Mouse (Mus musculus): ENCODE results near the gene Rab21. TPM values are rescaled to one million over a fixed set of nuclear protein-coding genes. Genes with fewer than 3 reads are reported as not detected.
A peak's percentile ranks its signal among the peaks of the same experiment; 100 is the strongest.

Gene Rab21
- polyA plus RNA-seq (2016; fragmentation: Nextera tagmentation; extraction: Ambion mirVana): 4.8 and 6.1 TPM in 2 replicates

GRCm38 (mm10) chr10:115315473-115316171 is at the start of gene Rab21:
TSS of gene Rab21 (minus strand) at chr10:115315594.
- peak; percentile 91 for ATAC-seq
- peak within 1 kb of the TSS; percentile 92 for H3K4me3 ChIP-seq
- peaks cover 46% of the 10 kb centered on the region for H3K4me1 ChIP-seq
- peak within 1 kb of the TSS; percentile 88 for H3K27ac ChIP-seq
- no peaks in the 10 kb centered on the region for H3K9me3 ChIP-seq (replicated peaks)
- H3K27me3 ChIP-seq (replicated peaks): no peaks in the 10 kb centered on the region
- H3K9ac ChIP-seq: peak within 1 kb of the TSS; percentile 90
- peak within 1 kb of the TSS; percentile 89 for H3K4me2 ChIP-seq
- H3K36me3 ChIP-seq: no peaks in the 10 kb centered on the region
- whole genome bisulfite sequencing (ENCODE audit: insufficient replicate concordance): under 1% methylated on average over 41 of the region's 48 CpGs

- Histone ChIP-seq H3K4me2 (peak overlapping the region; percentile 70), H3K9ac (peak overlapping the region; percentile 67), H3K4me3 (peak overlapping the region; percentile 69), H3K27ac (peak overlapping the region; percentile 99), H3K4me1 (peaks cover 40% of the 10 kb centered on the region), H3K36me3 (no peaks in the 10 kb centered on the region), H3K9me3 (replicated peaks) (no peaks in the 10 kb centered on the region), H3K27me3 (replicated peaks) (no peaks in the 10 kb centered on the region)
- no peak for ATAC-seq
- WGBS (ENCODE audit: insufficient replicate concordance): 60% methylated on average over 4 of the region's 4 CpGs
Measured at GRCm38 (mm10) chr10:115363151-115363550, 47.8 kb upstream of the Rab21 start.

- H3K9me3 ChIP-seq (replicated peaks): no peaks in the 10 kb centered on the region
- peak overlapping the region; percentile 67 for H3K9ac ChIP-seq
- no peaks in the 10 kb centered on the region for H3K36me3 ChIP-seq
- 4% methylated on average over 9 of the region's 9 CpGs for WGBS (ENCODE audit: insufficient replicate concordance)
- ATAC-seq: peak; percentile 43
- peak overlapping the region; percentile 70 for H3K4me2 ChIP-seq
- no peaks in the 10 kb centered on the region for H3K27me3 ChIP-seq (replicated peaks)
- H3K27ac ChIP-seq: peak overlapping the region; percentile 99
- peaks cover 40% of the 10 kb centered on the region for H3K4me1 ChIP-seq
- peak overlapping the region; percentile 69 for H3K4me3 ChIP-seq
Measured at GRCm38 (mm10) chr10:115362623-115362964, 47.2 kb upstream of the Rab21 start.

- 1% methylated on average over 52 of the region's 58 CpGs for WGBS (ENCODE audit: insufficient replicate concordance)
- peak; percentile 99 for ATAC-seq
Measured at GRCm38 (mm10) chr10:115361840-115362622, 46.6 kb upstream of the Rab21 start, which contains the start of gene Tmem19. TSS of gene Tmem19 (minus strand) at chr10:115362501.

GRCm38 (mm10) chr10:115359066-115359465 is 43.7 kb upstream of the Rab21 start:
- Histone ChIP-seq H3K27ac (no peak overlapping the region), H3K9ac (no peak overlapping the region), H3K4me1 (peaks cover 36% of the 10 kb centered on the region), H3K36me3 (peaks cover 13% of the 10 kb centered on the region), H3K4me3 (no peak overlapping the region), H3K4me2 (no peak overlapping the region; the same call in 1 of the 2 replicates), H3K27me3 (replicated peaks) (no peaks in the 10 kb centered on the region), H3K9me3 (replicated peaks) (no peaks in the 10 kb centered on the region)
- ATAC-seq: no peak
- 72% methylated on average over 7 of the region's 7 CpGs for WGBS (ENCODE audit: insufficient replicate concordance)

More at GRCm38 (mm10) chr10:115361840-115362622, 46.6 kb upstream of the Rab21 start, which contains the start of gene Tmem19:
- no peaks in the 10 kb centered on the region for H3K9me3 ChIP-seq (replicated peaks)
- H3K4me1 ChIP-seq: peaks cover 36% of the 10 kb centered on the region
- H3K9ac ChIP-seq: peak within 1 kb of the TSS; percentile 67
- H3K27me3 ChIP-seq (replicated peaks): no peaks in the 10 kb centered on the region
- peak within 1 kb of the TSS; percentile 69 for H3K4me3 ChIP-seq
- peaks cover 3% of the 10 kb centered on the region for H3K36me3 ChIP-seq
- peak within 1 kb of the TSS; percentile 99 for H3K27ac ChIP-seq
- H3K4me2 ChIP-seq: peak within 1 kb of the TSS; percentile 70

- WGBS (ENCODE audit: insufficient replicate concordance): 86% methylated on average over 17 of the region's 17 CpGs
- no peaks in the 10 kb centered on the region for H3K9me3 ChIP-seq (replicated peaks)
- H3K36me3 ChIP-seq: peaks cover 13% of the 10 kb centered on the region
- H3K4me2 ChIP-seq: no peak overlapping the region
- no peaks in the 10 kb centered on the region for H3K27me3 ChIP-seq (replicated peaks)
- H3K4me1 ChIP-seq: peaks cover 31% of the 10 kb centered on the region
- no peak overlapping the region for H3K9ac ChIP-seq
- no peak overlapping the region for H3K27ac ChIP-seq
- H3K4me3 ChIP-seq: no peak overlapping the region
- ATAC-seq: no peak
Measured at GRCm38 (mm10) chr10:115358216-115358919, 43.0 kb upstream of the Rab21 start.

- 73% methylated on average over 6 of the region's 7 CpGs for WGBS (ENCODE audit: insufficient replicate concordance)
- H3K27me3 ChIP-seq (replicated peaks): no peaks in the 10 kb centered on the region
- no peak overlapping the region for H3K4me2 ChIP-seq
- no peak overlapping the region for H3K4me3 ChIP-seq
- H3K36me3 ChIP-seq: peaks cover 13% of the 10 kb centered on the region
- no peak overlapping the region for H3K27ac ChIP-seq
- no peak for ATAC-seq
- H3K9me3 ChIP-seq (replicated peaks): no peaks in the 10 kb centered on the region
- no peak overlapping the region for H3K9ac ChIP-seq
- peaks cover 26% of the 10 kb centered on the region for H3K4me1 ChIP-seq
Measured at GRCm38 (mm10) chr10:115356106-115356505, 40.7 kb upstream of the Rab21 start.

- Histone ChIP-seq H3K4me3 (no peak overlapping the region), H3K36me3 (peaks cover 13% of the 10 kb centered on the region), H3K9ac (no peak overlapping the region), H3K27ac (no peak overlapping the region), H3K9me3 (replicated peaks) (no peaks in the 10 kb centered on the region), H3K27me3 (replicated peaks) (no peaks in the 10 kb centered on the region), H3K4me1 (peaks cover 24% of the 10 kb centered on the region), H3K4me2 (no peak overlapping the region)
- no peak for ATAC-seq
- WGBS (ENCODE audit: insufficient replicate concordance): 73% methylated on average over 6 of the region's 6 CpGs
Measured at GRCm38 (mm10) chr10:115355016-115355415, 39.6 kb upstream of the Rab21 start.

GRCm38 (mm10) chr10:115354553-115354952 is 39.2 kb upstream of the Rab21 start:
- no peak overlapping the region for H3K4me2 ChIP-seq
- WGBS (ENCODE audit: insufficient replicate concordance): 78% methylated on average over 6 of the region's 6 CpGs
- H3K4me1 ChIP-seq: peaks cover 24% of the 10 kb centered on the region
- H3K9me3 ChIP-seq (replicated peaks): no peaks in the 10 kb centered on the region
- H3K4me3 ChIP-seq: no peak overlapping the region
- no peak overlapping the region for H3K9ac ChIP-seq
- no peaks in the 10 kb centered on the region for H3K27me3 ChIP-seq (replicated peaks)
- ATAC-seq: no peak
- no peak overlapping the region for H3K27ac ChIP-seq
- H3K36me3 ChIP-seq: peaks cover 13% of the 10 kb centered on the region

- 56% methylated on average over 2 of the region's 2 CpGs for WGBS (ENCODE audit: insufficient replicate concordance)
- Histone ChIP-seq H3K9me3 (replicated peaks) (no peaks in the 10 kb centered on the region), H3K27ac (no peak overlapping the region), H3K36me3 (peaks cover 10% of the 10 kb centered on the region), H3K4me1 (peaks cover 24% of the 10 kb centered on the region), H3K4me3 (no peak overlapping the region), H3K9ac (no peak overlapping the region), H3K4me2 (no peak overlapping the region), H3K27me3 (replicated peaks) (no peaks in the 10 kb centered on the region)
- peak; percentile 74 for ATAC-seq
Measured at GRCm38 (mm10) chr10:115350810-115351397, 35.5 kb upstream of the Rab21 start.

- Histone ChIP-seq H3K4me1 (peaks cover 24% of the 10 kb centered on the region), H3K4me2 (no peak overlapping the region), H3K27ac (no peak overlapping the region), H3K4me3 (no peak overlapping the region), H3K9me3 (replicated peaks) (no peaks in the 10 kb centered on the region), H3K36me3 (peaks cover 13% of the 10 kb centered on the region), H3K9ac (no peak overlapping the region), H3K27me3 (replicated peaks) (no peaks in the 10 kb centered on the region)
- 82% methylated on average over 7 of the region's 7 CpGs for WGBS (ENCODE audit: insufficient replicate concordance)
- ATAC-seq: no peak
Measured at GRCm38 (mm10) chr10:115349509-115349908, 34.1 kb upstream of the Rab21 start.

Measured in liver, embryonic 12.5 days (tissue).